Mouse (Mus musculus): ENCODE results near the gene Serpinb5. TPM values are rescaled to one million over a fixed set of nuclear protein-coding genes. Genes with fewer than 3 reads are reported as not detected.
"Not testable (repeated sequence)": the region's sequence is repeated elsewhere in the genome, so short reads cannot be mapped to it uniquely, and the experiment has no call there.

The Serpinb5 gene
- 0.10 and 0.19 TPM in 2 replicates for polyA plus RNA-seq (2012; rRNA removed)

DNA sequence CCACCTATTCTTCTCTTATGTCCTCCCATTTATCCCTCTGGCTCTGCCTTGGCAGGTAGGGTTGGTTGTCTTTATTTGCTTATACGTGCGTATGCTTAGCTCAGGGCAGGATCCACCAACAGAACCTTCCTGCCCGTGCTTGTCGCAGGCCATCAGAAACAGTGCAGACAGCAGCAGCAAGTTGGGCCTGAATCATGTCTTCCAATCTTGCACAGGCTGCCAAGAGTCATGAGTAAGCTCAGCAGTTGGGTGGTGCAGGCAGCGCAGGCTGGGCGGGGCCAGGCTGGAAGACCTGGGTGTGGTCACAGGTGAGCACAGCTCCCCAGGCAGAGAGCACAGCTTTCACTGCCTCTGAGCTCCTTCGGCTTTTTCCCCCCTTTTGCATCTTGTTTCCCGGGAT lies at the start of gene Serpinb5:
Serpinb5 (plus strand) TSS at position 327 of the 400 bp plus-strand sequence.
- DNase-seq (ENCODE audit: extremely low spot score in 1 of 2, low spot score in 1 of 2), result no peak

DNA sequence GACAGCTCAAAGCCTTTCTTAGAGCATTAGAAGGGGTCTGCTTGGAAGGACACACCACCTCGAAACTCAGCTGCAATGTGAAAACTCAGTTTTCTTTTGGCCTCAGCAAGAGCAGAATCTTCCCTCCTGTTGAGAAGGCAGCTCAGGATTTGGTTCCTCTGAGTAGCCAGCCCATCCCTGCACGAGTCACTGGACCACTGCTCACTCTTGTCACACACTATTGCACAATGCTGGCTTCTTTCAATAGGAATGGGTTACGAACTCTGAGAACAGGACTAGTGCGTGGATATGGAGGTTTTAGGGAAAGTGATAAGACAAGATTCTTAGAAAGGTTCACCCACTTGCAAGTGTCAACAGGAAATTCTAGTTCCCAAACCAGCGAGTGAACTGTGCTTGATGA lies 46.1 kb upstream of the Serpinb5 start:
- no peak for DNase-seq (ENCODE audit: extremely low spot score in 1 of 2, low spot score in 1 of 2)

DNA sequence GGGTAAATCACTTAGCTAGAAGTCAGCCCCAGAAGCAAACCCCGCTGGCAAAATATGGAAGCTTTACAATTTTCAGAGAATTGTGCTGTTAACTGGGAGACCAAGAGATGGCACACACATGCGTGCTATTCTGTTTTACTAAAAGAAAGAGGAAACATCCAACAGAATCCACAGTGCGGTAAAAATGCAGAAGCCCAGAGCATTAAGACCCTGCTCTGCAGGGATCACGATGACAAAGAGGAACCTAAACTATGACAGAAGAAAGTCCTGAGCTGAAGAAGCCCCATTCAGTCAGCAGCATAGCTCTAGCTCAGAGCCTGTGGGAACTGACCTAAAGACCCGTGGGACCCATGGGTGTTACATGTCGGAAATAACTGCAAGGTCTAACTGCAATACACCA lies 45.7 kb upstream of the Serpinb5 start:
- no peak for DNase-seq (ENCODE audit: extremely low spot score in 1 of 2, low spot score in 1 of 2)

DNA sequence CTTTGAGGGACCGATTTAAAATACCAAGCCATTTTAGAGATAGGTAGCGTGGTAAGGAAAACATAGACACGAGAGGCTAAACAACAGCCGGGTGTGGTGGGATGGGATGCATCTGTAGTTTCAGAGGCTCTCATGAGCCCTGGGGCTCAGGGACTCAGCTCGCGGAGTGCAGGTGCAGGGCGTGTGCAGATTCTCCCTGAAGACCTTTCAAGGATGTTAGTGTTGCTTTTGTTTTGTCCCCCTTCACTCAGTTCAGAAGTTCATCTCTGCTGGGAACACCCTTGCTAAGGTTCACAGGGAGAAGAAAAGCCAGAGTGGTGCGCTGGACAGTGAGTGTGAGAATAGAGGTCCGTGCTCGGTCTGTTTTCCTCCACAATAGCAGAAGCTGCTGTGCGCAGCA lies 44.2 kb upstream of the Serpinb5 start:
- no peak for DNase-seq (ENCODE audit: extremely low spot score in 1 of 2, low spot score in 1 of 2)

DNA sequence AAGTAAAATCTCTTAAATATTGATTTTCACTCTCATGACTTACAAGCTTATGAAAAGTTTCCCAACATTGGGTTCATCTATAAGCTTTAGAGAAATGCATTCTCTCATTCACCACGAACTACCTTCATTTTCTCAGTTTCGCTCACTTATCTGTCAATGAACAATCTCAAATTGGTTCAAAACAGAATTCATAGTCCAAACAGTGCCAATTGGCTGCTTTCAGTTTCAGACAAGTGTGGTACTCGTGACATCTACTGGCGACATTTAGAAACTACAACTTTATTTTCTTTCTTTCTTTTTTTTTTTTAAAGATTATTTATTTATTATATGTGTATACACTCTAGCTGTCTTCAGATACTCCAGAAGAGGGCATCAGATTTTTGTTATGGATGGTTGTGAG lies 42.6 kb upstream of the Serpinb5 start:
- DNase-seq (ENCODE audit: extremely low spot score in 1 of 2, low spot score in 1 of 2), result peak in 1 of 2 experiments; percentile 31

DNA sequence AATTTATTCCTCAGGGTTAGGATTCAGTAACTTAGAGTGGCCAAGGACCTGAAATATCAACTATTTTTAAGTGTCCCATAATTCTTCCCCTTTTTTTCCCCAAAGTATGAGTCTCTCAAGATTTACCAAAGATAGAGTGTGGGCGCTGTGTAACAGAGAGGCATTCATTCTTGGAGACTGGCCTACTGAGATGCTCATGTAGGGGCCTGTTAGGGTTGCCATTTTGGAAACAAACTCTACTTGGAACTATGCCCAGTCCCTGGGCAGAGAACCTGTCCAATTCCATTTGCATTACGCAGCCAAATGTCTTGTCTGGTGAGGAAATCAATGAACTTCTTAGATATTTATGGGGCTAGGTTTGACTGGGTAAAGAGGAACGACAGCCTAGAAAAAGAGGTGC lies 38.7 kb upstream of the Serpinb5 start:
- peak in 1 of 2 experiments; percentile 31 for DNase-seq (ENCODE audit: extremely low spot score in 1 of 2, low spot score in 1 of 2)

DNA sequence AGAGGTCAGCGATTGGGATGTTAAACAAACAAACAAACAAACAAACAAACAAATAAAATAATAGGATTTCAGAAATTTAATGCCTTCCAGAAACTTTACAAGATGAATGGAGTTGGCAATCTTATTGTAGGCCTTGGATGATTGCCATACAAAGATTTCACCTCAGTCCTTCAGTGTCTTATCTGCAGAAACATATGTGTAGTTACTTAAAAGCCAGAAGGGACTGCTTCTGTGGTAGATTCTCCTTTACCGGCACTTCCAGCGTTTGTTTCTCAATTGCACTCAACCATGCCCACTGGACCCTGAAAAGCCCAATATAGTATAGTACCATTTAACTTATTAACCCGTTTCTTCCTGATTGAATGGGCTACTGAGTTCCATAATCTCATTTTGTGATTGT lies 32.2 kb upstream of the Serpinb5 start:
- DNase-seq (ENCODE audit: extremely low spot score in 1 of 2, low spot score in 1 of 2), result no peak

DNA sequence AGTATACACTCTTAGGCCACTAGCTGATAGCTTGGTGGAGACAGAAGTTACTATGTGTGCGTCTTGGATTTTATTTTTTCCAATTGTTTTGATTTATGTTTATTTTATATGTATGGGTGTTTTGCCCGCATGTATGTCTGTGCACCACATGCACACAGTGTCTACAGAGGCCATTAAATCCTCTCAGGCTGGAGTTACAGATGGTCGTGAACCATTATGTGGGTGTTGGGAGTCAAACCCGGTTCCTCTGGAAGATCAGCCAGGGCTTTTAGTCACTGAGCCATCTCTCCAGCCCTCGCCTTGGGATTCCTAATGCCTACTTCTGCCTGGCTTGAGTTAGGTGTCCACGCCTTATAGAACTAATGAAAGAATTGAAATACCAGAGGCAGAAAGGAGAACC lies 4.6 kb downstream of the Serpinb5 start:
- DNase-seq (ENCODE audit: extremely low spot score in 1 of 2, low spot score in 1 of 2), result peak in 1 of 2 experiments; percentile 5

DNA sequence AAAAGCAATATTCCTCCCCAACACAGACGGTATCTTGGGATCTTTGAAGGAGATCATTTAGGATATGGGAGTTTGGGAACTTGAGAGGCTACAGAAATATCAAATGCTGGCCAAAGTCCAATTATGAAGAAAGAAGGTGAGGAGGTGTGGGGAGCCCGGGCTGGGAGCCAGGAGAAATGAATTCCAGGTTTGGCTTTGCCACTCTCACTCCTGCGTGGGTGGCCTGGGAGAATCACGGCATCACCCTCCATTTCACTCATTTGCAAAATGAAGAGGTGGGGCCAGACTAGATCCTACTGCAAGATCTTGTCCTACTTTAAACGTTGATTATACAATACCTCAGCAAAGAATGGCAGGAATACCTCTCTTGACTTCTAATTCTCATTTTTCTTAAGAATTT lies 5.1 kb downstream of the Serpinb5 start:
- DNase-seq (ENCODE audit: extremely low spot score in 1 of 2, low spot score in 1 of 2), result peak; percentile 75 to 87

DNA sequence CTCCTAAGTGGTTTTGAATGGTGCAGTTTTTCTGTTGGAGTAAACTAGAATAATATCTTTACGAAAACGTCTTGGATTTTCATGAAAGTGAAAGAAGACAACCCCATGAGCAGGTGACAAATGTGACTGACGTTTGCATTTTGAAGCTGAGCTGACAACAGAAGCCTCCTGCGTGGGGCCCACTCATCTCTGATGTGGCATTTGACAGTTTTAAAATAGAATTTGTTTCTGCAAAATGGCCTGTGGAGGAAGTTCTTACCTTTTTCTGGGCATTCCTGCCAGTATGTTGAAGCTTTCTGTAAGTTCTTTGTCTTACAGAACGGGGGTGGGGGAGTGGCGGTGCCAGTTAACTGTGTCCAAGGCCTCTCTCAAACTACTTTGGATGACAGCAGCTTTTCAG lies 5.8 kb downstream of the Serpinb5 start:
- no peak for DNase-seq (ENCODE audit: extremely low spot score in 1 of 2, low spot score in 1 of 2)

DNA sequence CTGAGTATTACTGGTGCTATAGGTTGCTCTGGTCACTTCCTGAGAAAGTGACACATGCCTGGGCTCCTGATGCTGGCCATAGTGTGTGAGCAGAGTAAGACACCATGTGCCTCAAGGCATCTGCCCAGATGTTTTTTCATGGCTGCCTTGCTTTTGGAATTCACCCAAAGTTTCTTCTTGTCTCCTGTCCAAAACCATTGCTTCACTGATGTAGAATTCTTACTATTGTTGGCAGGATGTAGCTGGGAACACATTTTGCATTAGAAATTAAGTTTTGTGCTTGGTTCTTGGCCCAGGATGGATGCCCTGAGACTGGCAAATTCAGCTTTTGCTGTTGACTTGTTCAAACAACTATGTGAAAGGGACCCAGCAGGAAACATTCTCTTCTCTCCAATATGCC lies 9.0 kb downstream of the Serpinb5 start:
- DNase-seq (ENCODE audit: extremely low spot score in 1 of 2, low spot score in 1 of 2), result no peak

DNA sequence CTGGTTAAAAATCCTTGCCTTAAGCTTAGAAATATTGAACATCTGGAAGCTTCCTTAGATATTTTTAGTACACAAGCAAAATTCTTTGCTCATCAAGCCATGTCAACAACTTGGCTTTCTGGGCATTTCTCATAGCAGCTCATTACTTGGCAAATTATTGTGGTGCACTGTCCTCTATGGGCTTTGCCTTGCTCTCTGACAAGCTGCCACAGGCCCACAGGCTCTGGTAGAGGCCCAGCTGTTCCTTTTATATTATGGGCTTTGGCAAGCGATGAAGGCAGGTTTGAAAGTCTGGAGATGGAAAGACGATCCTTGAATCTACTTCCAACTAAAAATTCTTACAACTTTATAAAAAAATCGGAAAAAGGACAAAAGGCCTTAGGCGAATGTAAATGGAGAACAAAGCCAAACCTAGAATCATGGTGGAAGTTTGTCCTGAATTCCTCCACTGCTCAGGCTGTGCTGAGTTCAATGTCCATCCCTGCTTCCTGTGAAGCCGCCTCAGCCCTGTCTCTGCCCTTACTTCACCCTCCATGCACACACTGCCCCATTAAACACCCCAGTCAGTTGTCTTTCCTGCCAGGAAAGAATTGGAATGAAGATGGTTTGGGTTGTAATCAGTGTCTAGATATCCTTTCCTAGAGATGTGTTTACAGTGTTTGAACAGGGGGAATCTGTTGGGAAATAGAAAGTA lies 14.4 kb downstream of the Serpinb5 start:
- no peak for DNase-seq (ENCODE audit: extremely low spot score in 1 of 2, low spot score in 1 of 2)

DNA sequence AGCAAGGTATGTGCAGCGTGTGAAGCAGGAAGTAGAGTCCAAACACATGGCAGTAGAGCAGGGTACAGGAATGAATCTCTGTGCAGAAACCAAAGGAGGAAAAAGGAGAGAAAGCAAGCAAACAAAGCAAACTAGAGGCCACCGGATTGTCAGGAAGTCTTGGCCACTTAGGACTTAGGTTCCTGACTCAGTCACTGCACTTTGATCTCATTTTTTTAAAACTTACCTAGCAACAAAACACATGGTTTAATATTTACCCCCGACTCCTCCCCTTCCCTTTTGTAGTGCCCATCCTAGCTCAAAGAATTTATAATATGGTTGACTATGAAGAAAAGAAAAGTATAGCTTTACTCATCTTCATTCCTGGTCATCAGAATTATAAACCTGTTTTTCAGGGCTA lies 15.2 kb downstream of the Serpinb5 start:
- DNase-seq (ENCODE audit: extremely low spot score in 1 of 2, low spot score in 1 of 2), result no peak

DNA sequence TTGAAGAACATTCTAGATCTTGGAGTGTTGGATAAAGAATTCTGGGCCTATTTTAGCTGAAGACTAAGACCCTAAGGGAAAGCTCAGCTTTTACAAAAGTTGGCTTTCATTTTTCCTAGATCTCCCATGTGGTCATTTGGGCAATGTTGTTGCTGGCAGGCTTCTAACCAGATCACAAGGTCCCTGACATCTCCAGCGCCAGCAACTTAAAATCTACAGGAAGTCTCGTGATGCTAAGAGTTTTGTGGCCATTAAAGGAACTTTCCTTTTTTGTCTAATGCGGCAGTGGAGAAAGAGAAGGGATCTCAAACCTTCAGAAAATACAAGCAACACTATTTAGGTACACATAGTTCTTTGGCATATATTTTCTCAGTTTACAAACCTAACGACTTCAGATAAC lies 21.8 kb downstream of the Serpinb5 start:
- no peak for DNase-seq (ENCODE audit: extremely low spot score in 1 of 2, low spot score in 1 of 2)

DNA sequence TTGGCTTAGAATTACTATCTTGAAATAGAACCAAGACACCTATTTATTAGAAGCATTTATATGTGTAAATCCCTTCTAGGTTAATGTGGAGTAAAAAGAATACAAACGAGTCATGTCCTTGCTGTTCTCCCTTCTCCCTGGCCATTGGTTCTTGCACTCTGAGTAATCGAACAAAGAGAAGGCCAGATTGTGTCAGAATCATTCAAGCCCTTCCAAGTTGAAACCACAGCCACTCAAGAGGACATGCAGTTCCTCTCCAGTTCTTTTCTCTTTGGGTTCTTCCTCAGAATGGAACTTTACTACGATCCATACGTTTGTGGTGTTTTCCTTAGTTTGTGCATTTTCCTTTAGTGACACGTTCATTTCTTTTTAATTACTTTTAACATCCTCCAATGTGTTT lies 22.4 kb downstream of the Serpinb5 start:
- no peak for DNase-seq (ENCODE audit: extremely low spot score in 1 of 2, low spot score in 1 of 2)

DNA sequence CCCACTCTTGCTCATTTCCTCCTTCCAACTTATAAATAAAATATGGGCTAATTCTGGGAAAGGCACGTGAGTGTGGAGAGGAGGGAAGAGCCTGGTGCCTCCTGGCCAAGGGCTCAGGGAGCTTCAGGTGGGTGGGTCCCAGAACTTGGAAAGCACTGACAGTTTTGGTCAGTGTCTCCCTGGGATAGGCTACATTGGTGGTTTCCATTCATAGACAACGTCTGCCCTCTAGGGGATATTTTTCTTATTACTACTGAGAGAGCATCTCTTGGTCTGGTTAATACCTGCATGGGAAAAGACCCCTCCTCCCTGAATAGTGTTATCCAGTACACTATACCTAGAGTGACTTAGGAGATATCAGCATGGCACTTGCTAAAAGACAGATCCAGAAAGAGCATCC lies 22.8 kb downstream of the Serpinb5 start:
- peak in 1 of 2 experiments; percentile 69 for DNase-seq (ENCODE audit: extremely low spot score in 1 of 2, low spot score in 1 of 2)

DNA sequence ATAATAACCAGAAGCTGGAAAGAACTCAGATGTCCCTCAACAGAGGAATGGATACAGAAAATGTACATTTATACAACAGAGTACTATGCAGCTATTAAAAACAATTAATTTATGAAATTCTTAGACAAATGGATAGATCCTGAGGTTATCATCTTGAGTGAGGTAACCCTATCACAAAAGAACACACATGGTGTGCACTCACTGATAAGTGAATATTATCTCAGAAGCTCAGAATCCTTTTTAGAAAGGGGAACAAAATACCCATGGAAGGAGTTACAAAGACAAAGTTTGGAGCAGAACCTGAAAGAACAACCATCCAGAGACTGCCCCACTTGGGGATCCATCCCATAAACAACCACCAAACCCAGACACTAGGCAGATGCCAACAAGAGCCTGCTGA lies 34.2 kb downstream of the Serpinb5 start:
- not testable (repeated sequence) for DNase-seq (ENCODE audit: extremely low spot score in 1 of 2, low spot score in 1 of 2)

DNA sequence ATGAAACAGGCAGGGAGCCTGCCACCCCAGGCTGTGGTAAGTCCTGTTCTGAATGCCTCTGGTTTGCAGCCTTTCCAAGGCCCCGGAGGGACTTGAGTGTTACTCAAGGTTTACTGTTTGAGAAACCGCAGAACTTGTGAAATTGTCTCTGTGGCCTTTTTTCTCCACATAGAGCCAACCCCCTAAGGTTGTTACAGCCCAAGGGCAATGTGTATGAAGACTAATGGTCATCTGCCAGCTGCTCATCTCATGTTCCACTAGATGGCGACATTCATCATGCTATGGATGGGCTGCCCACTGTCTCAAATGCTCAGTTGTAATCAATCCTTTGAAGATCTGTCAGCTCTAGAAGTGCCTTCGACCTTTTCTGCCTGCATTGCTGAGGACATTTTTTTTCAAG lies 40.4 kb downstream of the Serpinb5 start:
- DNase-seq (ENCODE audit: extremely low spot score in 1 of 2, low spot score in 1 of 2), result peak in 1 of 2 experiments; percentile 34

DNA sequence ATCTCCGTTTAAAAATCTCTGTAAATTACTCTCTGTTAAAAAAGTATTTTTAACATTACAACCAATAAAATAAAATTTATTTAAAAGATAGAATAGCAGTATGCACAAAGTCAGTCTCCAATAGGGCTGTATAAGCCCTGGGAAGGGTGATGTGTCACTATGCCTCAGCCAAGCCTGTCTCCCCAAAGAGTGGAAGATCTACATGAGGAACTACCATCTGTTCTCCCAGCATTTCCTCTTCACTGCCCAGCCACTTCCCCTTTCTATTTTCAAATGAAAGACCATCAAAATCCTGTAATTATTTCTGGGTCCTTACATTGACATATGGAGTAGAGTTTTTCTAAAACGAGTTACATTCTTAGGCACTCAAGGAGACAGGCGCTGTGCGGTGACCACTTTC lies 71.0 kb downstream of the Serpinb5 start:
- DNase-seq (ENCODE audit: extremely low spot score in 1 of 2, low spot score in 1 of 2), result no peak

Measured in frontal cortex, adult 2 months (tissue).